17 mouse cellular contexts compared by ENCODE assay signal in genomic region chr11:107631124-107631523, GRCm38 (mm10).
"Had no signal": no experiment of that assay in that cellular context is flagged by ENCODE, and none has a peak within 500 bp of the region (broad histone marks: within the 10 kb centered on the region; RNA-seq: fewer than 3 reads in every experiment).

No protein-coding gene starts in this region.

- H3K4me1 ChIP-seq: liver, embryonic 13.5 days; midbrain, embryonic 10.5 days; neural tube, embryonic 12.5 days; neural tube, embryonic 15.5 days had no signal

- H3K27ac ChIP-seq: kidney, postnatal 0 days; layer of hippocampus, adult 2 months; liver, embryonic 13.5 days; midbrain, embryonic 10.5 days; midbrain, embryonic 15.5 days; neural tube, embryonic 12.5 days; neural tube, embryonic 15.5 days had no signal

- H3K4me2 ChIP-seq: liver, embryonic 13.5 days; midbrain, embryonic 15.5 days; neural tube, embryonic 12.5 days; neural tube, embryonic 15.5 days had no signal

- H3K9me3 ChIP-seq: liver, embryonic 13.5 days; megakaryocyte, embryonic 14.5 days; midbrain, embryonic 10.5 days; midbrain, embryonic 15.5 days; neural tube, embryonic 12.5 days; neural tube, embryonic 15.5 days had no signal

- H3K9ac ChIP-seq: liver, embryonic 13.5 days; midbrain, embryonic 15.5 days; neural tube, embryonic 12.5 days; neural tube, embryonic 15.5 days had no signal

- H3K4me3 ChIP-seq: layer of hippocampus, adult 2 months; liver, embryonic 13.5 days; megakaryocyte, embryonic 14.5 days; midbrain, embryonic 10.5 days; midbrain, embryonic 15.5 days; neural tube, embryonic 12.5 days; neural tube, embryonic 15.5 days had no signal

- ATAC-seq: midbrain, embryonic 15.5 days had no signal

- DNase-seq: kidney, postnatal 25 days; layer of hippocampus, adult 9-11 months; liver, embryonic 13.5 days; lung, adult 2 months; lung, postnatal 36 days; right cerebral cortex, adult 18-20 months; right cerebral cortex, postnatal 14 days; right cerebral cortex, postnatal 4 days; thymus, adult 18-20 months; thymus, postnatal 36 days had no signal

- H3K27me3 ChIP-seq: liver, embryonic 13.5 days; megakaryocyte, embryonic 14.5 days; midbrain, embryonic 15.5 days; neural tube, embryonic 12.5 days; neural tube, embryonic 15.5 days had no signal
